Mouse (Mus musculus): Measurements from ENCODE around the gene Ntm. TPM values are rescaled to one million over a fixed set of nuclear protein-coding genes. Genes with fewer than 3 reads are reported as not detected.

Gene Ntm
- polyA plus RNA-seq, 1 experiment from 2014 or later = 160 TPM

GRCm38 (mm10) chr9:29956936-29957335 is 6.0 kb downstream of the Ntm start:
- WGBS = 80% methylated on average over 5 of the region's 5 CpGs
- ATAC-seq (ENCODE audit: low FRiP score, low TSS enrichment) (no peak), DNase-seq (no peak)
- Histone ChIP-seq H3K27ac (replicated peaks; ENCODE audit: low read depth, low read length) (no peak overlapping the region), H3K36me3 (ENCODE audit: control insufficient read depth, insufficient read depth, low read length) (no peaks in the 10 kb centered on the region), H3K4me1 (ENCODE audit: control insufficient read depth, insufficient read depth, low read length) (peaks cover 26% of the 10 kb centered on the region), H3K9me3 (ENCODE audit: control insufficient read depth, low read length) (no peaks in the 10 kb centered on the region), H3K9ac (replicated peaks; ENCODE audit: low read length) (no peak overlapping the region), H3K4me2 (ENCODE audit: low read length) (no peak overlapping the region), H3K27me3 (ENCODE audit: control insufficient read depth, insufficient read depth, low read length) (no peaks in the 10 kb centered on the region), H3K4me3 (replicated peaks; ENCODE audit: low read depth, low read length) (no peak overlapping the region)

- ATAC-seq (ENCODE audit: low FRiP score, low TSS enrichment) (no peak), DNase-seq (no peak)
- Histone ChIP-seq H3K4me2 (ENCODE audit: low read length) (no peak overlapping the region), H3K4me1 (ENCODE audit: control insufficient read depth, insufficient read depth, low read length) (no peaks in the 10 kb centered on the region), H3K9ac (replicated peaks; ENCODE audit: low read length) (no peak overlapping the region), H3K27me3 (ENCODE audit: control insufficient read depth, insufficient read depth, low read length) (no peaks in the 10 kb centered on the region), H3K4me3 (replicated peaks; ENCODE audit: low read depth, low read length) (no peak overlapping the region), H3K27ac (replicated peaks; ENCODE audit: low read depth, low read length) (no peak overlapping the region), H3K36me3 (ENCODE audit: control insufficient read depth, insufficient read depth, low read length) (no peaks in the 10 kb centered on the region), H3K9me3 (ENCODE audit: control insufficient read depth, low read length) (no peaks in the 10 kb centered on the region)
- 78% methylated on average over 6 of the region's 6 CpGs for WGBS
Measured at GRCm38 (mm10) chr9:29954031-29954430, 8.9 kb downstream of the Ntm start.

- no peak for DNase-seq
- Histone ChIP-seq H3K9me3 (ENCODE audit: control insufficient read depth, low read length) (no peaks in the 10 kb centered on the region), H3K27ac (replicated peaks; ENCODE audit: low read depth, low read length) (no peak overlapping the region), H3K4me2 (ENCODE audit: low read length) (no peak overlapping the region), H3K36me3 (ENCODE audit: control insufficient read depth, insufficient read depth, low read length) (no peaks in the 10 kb centered on the region), H3K27me3 (ENCODE audit: control insufficient read depth, insufficient read depth, low read length) (no peaks in the 10 kb centered on the region), H3K4me1 (ENCODE audit: control insufficient read depth, insufficient read depth, low read length) (no peaks in the 10 kb centered on the region), H3K4me3 (replicated peaks; ENCODE audit: low read depth, low read length) (no peak overlapping the region), H3K9ac (replicated peaks; ENCODE audit: low read length) (no peak overlapping the region)
- ATAC-seq (ENCODE audit: low FRiP score, low TSS enrichment) = no peak
- WGBS = 79% methylated on average over 3 of the region's 3 CpGs
Measured at GRCm38 (mm10) chr9:29949041-29949440, 13.9 kb downstream of the Ntm start.

- 11% methylated on average over 20 of the region's 20 CpGs for WGBS
- Histone ChIP-seq H3K9me3 (ENCODE audit: control insufficient read depth, low read length) (no peaks in the 10 kb centered on the region), H3K4me2 (ENCODE audit: low read length) (peak overlapping the region; percentile 47), H3K36me3 (ENCODE audit: control insufficient read depth, insufficient read depth, low read length) (no peaks in the 10 kb centered on the region), H3K27me3 (ENCODE audit: control insufficient read depth, insufficient read depth, low read length) (no peaks in the 10 kb centered on the region), H3K4me3 (replicated peaks; ENCODE audit: low read depth, low read length) (peak overlapping the region; percentile 19; the same call in 1 of the 2 replicates), H3K4me1 (ENCODE audit: control insufficient read depth, insufficient read depth, low read length) (peaks cover 18% of the 10 kb centered on the region), H3K9ac (replicated peaks; ENCODE audit: low read length) (no peak overlapping the region; the same call in 1 of the 2 replicates), H3K27ac (replicated peaks; ENCODE audit: low read depth, low read length) (no peak overlapping the region)
- no peak; the same call in 1 of the 2 replicates for ATAC-seq (ENCODE audit: low FRiP score, low TSS enrichment)
- peak; percentile 72 for DNase-seq
Measured at GRCm38 (mm10) chr9:29943209-29944070, 19.5 kb downstream of the Ntm start.

GRCm38 (mm10) chr9:29942183-29942952 is 20.6 kb downstream of the Ntm start:
- Histone ChIP-seq H3K9ac (replicated peaks; ENCODE audit: low read length) (no peak overlapping the region), H3K9me3 (ENCODE audit: control insufficient read depth, low read length) (no peaks in the 10 kb centered on the region), H3K36me3 (ENCODE audit: control insufficient read depth, insufficient read depth, low read length) (no peaks in the 10 kb centered on the region), H3K4me3 (replicated peaks; ENCODE audit: low read depth, low read length) (no peak overlapping the region), H3K4me2 (ENCODE audit: low read length) (no peak overlapping the region), H3K4me1 (ENCODE audit: control insufficient read depth, insufficient read depth, low read length) (peaks cover 27% of the 10 kb centered on the region), H3K27ac (replicated peaks; ENCODE audit: low read depth, low read length) (no peak overlapping the region), H3K27me3 (ENCODE audit: control insufficient read depth, insufficient read depth, low read length) (no peaks in the 10 kb centered on the region)
- ATAC-seq (ENCODE audit: low FRiP score, low TSS enrichment) (no peak; the same call in 1 of the 2 replicates), DNase-seq (peak; percentile 53)
- WGBS = 49% methylated on average over 11 of the region's 11 CpGs

GRCm38 (mm10) chr9:29939517-29940034 is 23.4 kb downstream of the Ntm start:
- H3K4me3 ChIP-seq (replicated peaks; ENCODE audit: low read depth, low read length) = no peak overlapping the region
- no peak overlapping the region for H3K9ac ChIP-seq (replicated peaks; ENCODE audit: low read length)
- peak; percentile 65 for DNase-seq
- ATAC-seq (ENCODE audit: low FRiP score, low TSS enrichment) = no peak
- WGBS = 47% methylated on average over 16 of the region's 16 CpGs
- H3K27me3 ChIP-seq (ENCODE audit: control insufficient read depth, insufficient read depth, low read length) = no peaks in the 10 kb centered on the region
- H3K9me3 ChIP-seq (ENCODE audit: control insufficient read depth, low read length) = no peaks in the 10 kb centered on the region
- no peaks in the 10 kb centered on the region for H3K36me3 ChIP-seq (ENCODE audit: control insufficient read depth, insufficient read depth, low read length)
- no peak overlapping the region for H3K4me2 ChIP-seq (ENCODE audit: low read length)
- H3K27ac ChIP-seq (replicated peaks; ENCODE audit: low read depth, low read length) = 0 out of 2 replicates have a peak overlapping the region, but pooled peaks have one; percentile 41
- H3K4me1 ChIP-seq (ENCODE audit: control insufficient read depth, insufficient read depth, low read length) = peaks cover 33% of the 10 kb centered on the region

- Histone ChIP-seq H3K4me2 (ENCODE audit: low read length) (no peak overlapping the region), H3K4me3 (replicated peaks; ENCODE audit: low read depth, low read length) (no peak overlapping the region), H3K4me1 (ENCODE audit: control insufficient read depth, insufficient read depth, low read length) (peaks cover 5% of the 10 kb centered on the region; the same call in 1 of the 2 replicates), H3K36me3 (ENCODE audit: control insufficient read depth, insufficient read depth, low read length) (no peaks in the 10 kb centered on the region), H3K9ac (replicated peaks; ENCODE audit: low read length) (no peak overlapping the region), H3K27me3 (ENCODE audit: control insufficient read depth, insufficient read depth, low read length) (no peaks in the 10 kb centered on the region), H3K27ac (replicated peaks; ENCODE audit: low read depth, low read length) (no peak overlapping the region), H3K9me3 (ENCODE audit: control insufficient read depth, low read length) (no peaks in the 10 kb centered on the region)
- 92% methylated on average over 4 of the region's 4 CpGs for WGBS
- ATAC-seq (ENCODE audit: low FRiP score, low TSS enrichment) = no peak
- DNase-seq = no peak
Measured at GRCm38 (mm10) chr9:29928796-29929195, 34.1 kb downstream of the Ntm start.

GRCm38 (mm10) chr9:29925382-29925781 is 37.6 kb downstream of the Ntm start:
- no peak for ATAC-seq (ENCODE audit: low FRiP score, low TSS enrichment)

More at GRCm38 (mm10) chr9:29925382-29925781, 37.6 kb downstream of the Ntm start:
- H3K4me3 ChIP-seq (replicated peaks; ENCODE audit: low read depth, low read length) = no peak overlapping the region
- H3K27ac ChIP-seq (replicated peaks; ENCODE audit: low read depth, low read length) = no peak overlapping the region
- peaks cover 11% of the 10 kb centered on the region; the same call in 1 of the 2 replicates for H3K4me1 ChIP-seq (ENCODE audit: control insufficient read depth, insufficient read depth, low read length)
- H3K9me3 ChIP-seq (ENCODE audit: control insufficient read depth, low read length) = no peaks in the 10 kb centered on the region
- WGBS = 84% methylated on average over 3 of the region's 3 CpGs
- H3K27me3 ChIP-seq (ENCODE audit: control insufficient read depth, insufficient read depth, low read length) = no peaks in the 10 kb centered on the region
- no peak overlapping the region for H3K9ac ChIP-seq (replicated peaks; ENCODE audit: low read length)
- no peak overlapping the region for H3K4me2 ChIP-seq (ENCODE audit: low read length)
- no peaks in the 10 kb centered on the region for H3K36me3 ChIP-seq (ENCODE audit: control insufficient read depth, insufficient read depth, low read length)
- DNase-seq = no peak

Measured in midbrain, embryonic 14.5 days (tissue).